Mouse (Mus musculus) kidney, adult 2 months (tissue): Measurements from ENCODE around the gene Atg9a.

Experiments used
- CTCF ChIP-seq: fragments of 200-500 bp; conservative IDR thresholded peaks from 2 replicates; pipeline ENCODE4 v1.5.1; 2011; ENCODE audit warnings: low read depth, mild to moderate bottlenecking, control low read depth, low read length, moderate library complexity, mixed read lengths; ENCODE audit not compliant: insufficient read depth, insufficient read length
- POLR2A ChIP-seq: fragments of 200-500 bp; IDR thresholded peaks from one replicate; pipeline ENCODE4 v1.6.1; 2011; ENCODE audit warnings: low read depth, low read length, control low read depth

DNA sequence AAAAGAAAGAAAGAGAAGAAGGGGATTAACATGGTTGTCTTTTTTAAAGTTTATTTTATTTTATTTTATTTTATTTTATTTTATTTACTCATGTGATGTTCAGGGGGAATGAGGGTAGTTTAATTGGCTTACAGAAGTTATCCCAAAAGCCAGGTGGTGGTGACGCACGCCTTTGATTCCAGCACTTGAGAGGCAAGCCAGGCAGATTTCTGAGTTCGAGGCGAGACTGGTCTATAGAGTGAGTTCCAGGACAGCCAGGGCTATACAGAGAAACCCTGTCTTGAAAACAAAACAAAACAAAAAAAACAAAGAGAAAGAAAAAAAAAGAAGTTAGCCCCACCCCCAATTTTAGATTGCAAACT lies 31.8 kb downstream of the Atg9a start:
- TF ChIP-seq CTCF (no peak), POLR2A (no peak)
